Mouse (Mus musculus): ENCODE results near the gene Gm21983.

Gm21983 gene

GRCm38 (mm10) chr7:27159256-27159655 is 21.6 kb downstream of the Gm21983 start:
- no peak for DNase-seq

GRCm38 (mm10) chr7:27158171-27158570 is 22.7 kb downstream of the Gm21983 start:
- DNase-seq = no peak

GRCm38 (mm10) chr7:27156005-27156404 is 24.9 kb downstream of the Gm21983 start:
- DNase-seq = no peak

GRCm38 (mm10) chr7:27153205-27153764 is 27.6 kb downstream of the Gm21983 start, which contains the start of gene Cyp2t4:
TSS of gene Cyp2t4 (plus strand) at chr7:27153714.
- DNase-seq = no peak

GRCm38 (mm10) chr7:27136410-27136996 is 44.4 kb downstream of the Gm21983 start:
- no peak for DNase-seq

- no peak for DNase-seq
Measured at GRCm38 (mm10) chr7:27133757-27134156, 47.1 kb downstream of the Gm21983 start.

GRCm38 (mm10) chr7:27133156-27133555 is 47.7 kb downstream of the Gm21983 start:
- DNase-seq = no peak

- DNase-seq = no peak
Measured at GRCm38 (mm10) chr7:27132588-27132987, 48.3 kb downstream of the Gm21983 start.

GRCm38 (mm10) chr7:27131387-27131786 is 49.5 kb downstream of the Gm21983 start:
- no peak for DNase-seq

- DNase-seq = no peak
Measured at GRCm38 (mm10) chr7:27130521-27131370, 50.1 kb downstream of the Gm21983 start.

GRCm38 (mm10) chr7:27129811-27130210 is 51.1 kb downstream of the Gm21983 start:
- no peak for DNase-seq

GRCm38 (mm10) chr7:27128946-27129345 is 51.9 kb downstream of the Gm21983 start:
- DNase-seq = no peak

- DNase-seq = no peak
Measured at GRCm38 (mm10) chr7:27128162-27128561, 52.7 kb downstream of the Gm21983 start.

- no peak for DNase-seq
Measured at GRCm38 (mm10) chr7:27124969-27125368, 55.9 kb downstream of the Gm21983 start.

GRCm38 (mm10) chr7:27124305-27124832 is 56.5 kb downstream of the Gm21983 start:
- DNase-seq = no peak

GRCm38 (mm10) chr7:27119676-27120075 is 61.2 kb downstream of the Gm21983 start, which contains the start of gene Cyp2f2:
TSS of gene Cyp2f2 (plus strand) at chr7:27119909.
- DNase-seq = no peak

Measured in thymus, adult 18-20 months (tissue).